ENCODE assay signal across 23 mouse cellular contexts in genomic region chr11:52273942-52274330, GRCm38 (mm10). TPM values are rescaled to one million over a fixed set of nuclear protein-coding genes. Genes with fewer than 3 reads are reported as not detected.
DNase-seq lines count a peak whose midpoint lies in the region; ATAC-seq and TF ChIP-seq lines count a peak whose summit lies in the region.
"Had no signal": no experiment of that assay in that cellular context is flagged by ENCODE, and none has a peak within 500 bp of the region (broad histone marks: within the 10 kb centered on the region; RNA-seq: fewer than 3 reads in every experiment).

No protein-coding gene starts in this region.

- peak overlapping the region; percentile 77; the same call in 1 of the 2 replicates for H3K27ac ChIP-seq in embryonic facial prominence, embryonic 15.5 days (replicated peaks)
- no peak overlapping the region for H3K27ac ChIP-seq in embryonic facial prominence, embryonic 10.5 days (replicated peaks)
- peak overlapping the region; percentile 84 for H3K27ac ChIP-seq in lung, embryonic 15.5 days
- H3K27ac ChIP-seq: forebrain, embryonic 15.5 days; kidney, postnatal 0 days; left cerebral cortex, adult 2 months; liver, embryonic 13.5 days; midbrain, embryonic 13.5 days; neural tube, embryonic 13.5 days had no signal

- no peak for DNase-seq in embryonic facial prominence, embryonic 10.5 days (ENCODE audit: low spot score)
- DNase-seq in lung, adult 18-20 months = no peak
- no peak for DNase-seq in layer of hippocampus, postnatal 36 days
- DNase-seq in adrenal gland, postnatal 10 days = no peak
- DNase-seq: cerebellum, adult 2 months; cerebellum, postnatal 36 days; embryo, embryonic 11 days; gastrocnemius, postnatal 14 days; layer of hippocampus, adult 9-11 months; liver, embryonic 13.5 days; right cerebral cortex, adult 18-20 months; right cerebral cortex, postnatal 4 days had no signal

- no peak overlapping the region for H3K4me2 ChIP-seq in embryonic facial prominence, embryonic 15.5 days (replicated peaks)
- H3K4me2 ChIP-seq in lung, embryonic 15.5 days = no peak overlapping the region
- H3K4me2 ChIP-seq in myocyte (ENCODE audit: low read depth) = peak overlapping the region; percentile 76
- H3K4me2 ChIP-seq: forebrain, embryonic 15.5 days; liver, embryonic 13.5 days; midbrain, embryonic 13.5 days; neural tube, embryonic 13.5 days had no signal

- H3K9ac ChIP-seq in embryonic facial prominence, embryonic 15.5 days = no peak overlapping the region
- no peak overlapping the region for H3K9ac ChIP-seq in lung, embryonic 15.5 days
- H3K9ac ChIP-seq: forebrain, embryonic 15.5 days; liver, embryonic 13.5 days; neural tube, embryonic 13.5 days had no signal

- H3K4me3 ChIP-seq in embryonic facial prominence, embryonic 15.5 days (replicated peaks) = no peak overlapping the region
- H3K4me3 ChIP-seq in embryonic facial prominence, embryonic 10.5 days = no peak overlapping the region
- H3K4me3 ChIP-seq in lung, embryonic 15.5 days = no peak overlapping the region
- no peak overlapping the region for H3K4me3 ChIP-seq in myocyte
- H3K4me3 ChIP-seq: forebrain, embryonic 15.5 days; left cerebral cortex, adult 2 months; liver, embryonic 13.5 days; megakaryocyte, embryonic 14.5 days; midbrain, embryonic 13.5 days; neural tube, embryonic 13.5 days had no signal

- H3K36me3 ChIP-seq in embryonic facial prominence, embryonic 15.5 days = no peaks in the 10 kb centered on the region
- peaks cover 7% of the 10 kb centered on the region for H3K36me3 ChIP-seq in embryonic facial prominence, embryonic 10.5 days (replicated peaks)
- 0 out of 2 replicates have a peak, but pooled peaks cover under 1% of the 10 kb centered on the region for H3K36me3 ChIP-seq in lung, embryonic 15.5 days
- no peaks in the 10 kb centered on the region for H3K36me3 ChIP-seq in myocyte (ENCODE audit: control insufficient read depth, insufficient read depth)
- H3K36me3 ChIP-seq: forebrain, embryonic 15.5 days; G1E; liver, embryonic 13.5 days; midbrain, embryonic 13.5 days; neural tube, embryonic 13.5 days had no signal

- H3K4me1 ChIP-seq in embryonic facial prominence, embryonic 15.5 days = peaks cover 38% of the 10 kb centered on the region
- peaks cover 39% of the 10 kb centered on the region for H3K4me1 ChIP-seq in embryonic facial prominence, embryonic 10.5 days
- H3K4me1 ChIP-seq in lung, embryonic 15.5 days = peaks cover 52% of the 10 kb centered on the region
- H3K4me1 ChIP-seq: forebrain, embryonic 15.5 days had no signal

- no peak for ATAC-seq in embryonic facial prominence, embryonic 15.5 days (ENCODE audit: insufficient number of reproducible peaks, low FRiP score, low TSS enrichment, low read depth)
- ATAC-seq in lung, embryonic 15.5 days (ENCODE audit: borderline replicate concordance, extremely low read depth, low FRiP score, low TSS enrichment) = no peak
- ATAC-seq in CD4-positive, CD25-positive, alpha-beta regulatory T cell, adult 4 months = peak; percentile 27
- ATAC-seq: forebrain, embryonic 15.5 days; midbrain, embryonic 13.5 days had no signal

- no peaks in the 10 kb centered on the region for H3K9me3 ChIP-seq in embryonic facial prominence, embryonic 15.5 days (replicated peaks)
- H3K9me3 ChIP-seq in embryonic facial prominence, embryonic 10.5 days = no peaks in the 10 kb centered on the region
- H3K9me3 ChIP-seq in lung, embryonic 15.5 days = no peaks in the 10 kb centered on the region
- H3K9me3 ChIP-seq: forebrain, embryonic 15.5 days; G1E; liver, embryonic 13.5 days; megakaryocyte, embryonic 14.5 days; midbrain, embryonic 13.5 days; neural tube, embryonic 13.5 days had no signal

- no peaks in the 10 kb centered on the region for H3K27me3 ChIP-seq in embryonic facial prominence, embryonic 15.5 days
- H3K27me3 ChIP-seq in embryonic facial prominence, embryonic 10.5 days (replicated peaks; ENCODE audit: low read depth, poor library complexity, severe bottlenecking) = 0 out of 2 replicates have a peak, but pooled peaks cover 5% of the 10 kb centered on the region
- H3K27me3 ChIP-seq in lung, embryonic 15.5 days = no peaks in the 10 kb centered on the region
- H3K27me3 ChIP-seq in myocyte (ENCODE audit: control insufficient read depth, insufficient read depth, insufficient read length) = no peaks in the 10 kb centered on the region
- H3K27me3 ChIP-seq: forebrain, embryonic 15.5 days; midbrain, embryonic 13.5 days; neural tube, embryonic 13.5 days had no signal

- 69% methylated on average over 4 of the region's 4 CpGs for WGBS in embryonic facial prominence, embryonic 15.5 days
- 87% methylated on average over 4 of the region's 4 CpGs for WGBS in embryonic facial prominence, embryonic 10.5 days
- WGBS in lung, embryonic 15.5 days = 67% methylated on average over 4 of the region's 4 CpGs

- H3ac ChIP-seq in myocyte (ENCODE audit: control insufficient read depth, insufficient read length) = no peak overlapping the region

- no peaks in the 10 kb centered on the region for H3K79me2 ChIP-seq in myocyte (ENCODE audit: control insufficient read depth, insufficient read depth)

- no peak for TF ChIP-seq POLR2A in myocyte (IDR thresholded peaks at IDR 0.05; ENCODE audit: insufficient read length, low read depth)

TF ChIP-seq in myocyte, 11 proteins besides CTCF, POLR2A, EP300 and RAD21:
- no peak for TF ChIP-seq SRF (IDR thresholded peaks at IDR 0.05; ENCODE audit: control insufficient read depth, insufficient read length, low read depth)
- TF ChIP-seq CEBPB (IDR thresholded peaks at IDR 0.05; ENCODE audit: insufficient read depth, poor library complexity, severe bottlenecking) = no peak
- TF ChIP-seq USF1 (IDR thresholded peaks at IDR 0.05; ENCODE audit: low read depth) = no peak
- no peak for TF ChIP-seq POLR2AphosphoS2 (IDR thresholded peaks at IDR 0.05; ENCODE audit: insufficient read length, low read depth)
- TF ChIP-seq E2F4 (IDR thresholded peaks at IDR 0.05; ENCODE audit: insufficient read depth) = no peak
- no peak for TF ChIP-seq TCF3 (IDR thresholded peaks at IDR 0.05; ENCODE audit: insufficient read length, low read depth)
- no peak for TF ChIP-seq MYOD1 (IDR thresholded peaks at IDR 0.05; ENCODE audit: control insufficient read depth in 1 of 3, insufficient read length in 2 of 3, low read depth in 2 of 3)
- TF ChIP-seq MAX (IDR thresholded peaks at IDR 0.05; ENCODE audit: low read depth) = no peak
- TF ChIP-seq TCF12 (IDR thresholded peaks at IDR 0.05; ENCODE audit: insufficient read depth, poor library complexity, severe bottlenecking) = no peak
- no peak for TF ChIP-seq MYOG (IDR thresholded peaks at IDR 0.05; ENCODE audit: control insufficient read depth in 1 of 3, insufficient read depth in 1 of 3, insufficient read length in 2 of 3, low read depth in 2 of 3)
- TF ChIP-seq REST (IDR thresholded peaks at IDR 0.05; ENCODE audit: insufficient read depth, insufficient read length) = no peak

RNA-seq across cellular contexts. Expression of gene Tcf7, which starts 8.9 kb away (rescaled TPM):
- polyA plus RNA-seq in embryonic facial prominence, embryonic 15.5 days (2015; fragmentation: Nextera tagmentation; extraction: Ambion mirVana) = 21.5 and 22.6 TPM in 2 replicates
- 11.3 and 13.0 TPM in 2 replicates for polyA plus RNA-seq in embryonic facial prominence, embryonic 10.5 days (2016; fragmentation: Nextera tagmentation; extraction: Ambion mirVana)
- 41.4 and 52.6 TPM in 2 replicates for polyA plus RNA-seq in lung, embryonic 15.5 days (2015; fragmentation: Nextera tagmentation; extraction: Ambion mirVana)
- 100 to 1,000 TPM; 246 to 283 TPM for polyA plus RNA-seq in CD4-positive, CD25-positive, alpha-beta regulatory T cell, adult 4 months (2017; shearing (Covaris generic))
- polyA plus RNA-seq in myocyte (2012; fragmentation: generic; extraction: Trizol) = 17.3 TPM
- total RNA-seq in layer of hippocampus, postnatal 36 days (2021) = 1 to 10 TPM; 2.6 to 2.9 TPM
- 10 to 100 TPM; 41.7 to 42.2 TPM for total RNA-seq in adrenal gland, postnatal 10 days (2021)
- total RNA-seq: G1E had no signal
- polyA plus RNA-seq: G1E had no signal

RNA-seq across cellular contexts. Expression of gene Skp1a, which starts 42.1 kb away (rescaled TPM):
- 748 and 818 TPM in 2 replicates for polyA plus RNA-seq in embryonic facial prominence, embryonic 15.5 days (2015; fragmentation: Nextera tagmentation; extraction: Ambion mirVana)
- 938 and 966 TPM in 2 replicates for polyA plus RNA-seq in embryonic facial prominence, embryonic 10.5 days (2016; fragmentation: Nextera tagmentation; extraction: Ambion mirVana)
- polyA plus RNA-seq in lung, embryonic 15.5 days (2015; fragmentation: Nextera tagmentation; extraction: Ambion mirVana) = 809 and 814 TPM in 2 replicates
- 100 to 1,000 TPM; 212 to 326 TPM for polyA plus RNA-seq in CD4-positive, CD25-positive, alpha-beta regulatory T cell, adult 4 months (2017; shearing (Covaris generic))
- 168 TPM for polyA plus RNA-seq in myocyte (2012; fragmentation: generic; extraction: Trizol)
- 100 to 1,000 TPM; 456 to 518 TPM for total RNA-seq in layer of hippocampus, postnatal 36 days (2021)
- total RNA-seq in adrenal gland, postnatal 10 days (2021) = 100 to 1,000 TPM; 309 to 323 TPM
